Mouse (Mus musculus) c-Kit-negative CD71-positive TER-119-positive erythroid progenitor cells, embryonic 14.5 days (primary cell): ENCODE data around the gene Cdv3.
A peak's percentile ranks its signal among the peaks of the same experiment; 100 is the strongest.
"Not testable (repeated sequence)": the region's sequence is repeated elsewhere in the genome, so short reads cannot be mapped to it uniquely, and the experiment has no call there.

Source experiments
- DNase-seq: peaks from one replicate; pipeline ENCODE4 v3.0.0-alpha.2; 2013; ENCODE audit warnings: low read depth, low spot score

Cdv3 gene

DNA sequence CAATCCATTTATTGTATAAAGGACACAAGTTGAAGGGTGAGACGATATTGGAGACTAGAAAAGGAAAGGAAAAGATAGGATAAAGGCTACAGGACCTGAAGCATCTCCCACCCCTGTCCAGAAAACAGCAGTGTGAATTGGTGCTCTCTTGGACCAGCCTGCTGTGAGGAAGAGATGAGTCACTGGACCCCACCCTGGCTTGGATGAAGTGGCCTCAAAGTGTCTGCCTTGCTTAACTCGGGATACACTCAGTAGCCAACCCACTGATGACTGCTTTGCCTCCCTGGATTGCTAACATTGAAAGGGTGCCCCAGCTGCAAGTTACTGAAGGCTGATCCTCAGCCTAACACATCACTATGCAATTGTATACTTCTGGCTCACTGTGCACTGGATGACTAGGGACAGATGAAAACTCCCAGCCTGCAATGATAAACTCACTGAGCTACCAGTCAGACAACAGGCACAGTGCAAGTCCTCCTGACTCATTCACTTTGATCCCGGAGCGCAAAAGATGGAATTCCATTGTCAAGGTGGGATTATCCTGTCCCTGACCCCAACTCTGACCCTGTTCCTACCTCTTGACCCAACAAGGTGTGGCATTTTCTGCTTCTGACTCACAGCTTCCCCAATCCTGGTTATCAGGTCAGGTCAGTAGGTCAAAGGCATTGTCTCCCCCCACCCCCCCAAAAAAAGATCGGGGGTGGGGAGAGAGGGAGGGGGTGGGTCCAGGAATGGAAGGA lies 6.8 kb upstream of the Cdv3 start:
- DNase-seq: no peak

DNA sequence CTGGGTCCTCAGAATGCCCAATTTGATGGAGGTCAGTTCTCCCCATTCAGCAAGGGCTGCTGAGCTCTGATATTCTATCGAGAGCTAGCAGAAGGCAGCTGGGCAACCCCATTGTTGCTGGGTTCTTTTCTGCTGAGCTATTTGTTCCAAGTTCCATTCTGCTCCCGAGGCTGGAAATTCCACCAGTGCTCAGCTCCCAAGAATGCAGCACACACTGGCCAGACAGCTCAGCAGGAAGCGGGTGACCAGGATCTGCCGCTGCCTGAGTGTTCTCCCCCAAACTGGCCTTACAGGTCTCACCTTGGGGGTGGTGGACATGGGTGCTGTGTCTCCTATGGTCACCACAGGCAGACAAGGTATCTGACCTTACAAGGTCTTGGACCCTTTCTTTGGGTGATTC lies 4.3 kb upstream of the Cdv3 start:
- DNase-seq: no peak

DNA sequence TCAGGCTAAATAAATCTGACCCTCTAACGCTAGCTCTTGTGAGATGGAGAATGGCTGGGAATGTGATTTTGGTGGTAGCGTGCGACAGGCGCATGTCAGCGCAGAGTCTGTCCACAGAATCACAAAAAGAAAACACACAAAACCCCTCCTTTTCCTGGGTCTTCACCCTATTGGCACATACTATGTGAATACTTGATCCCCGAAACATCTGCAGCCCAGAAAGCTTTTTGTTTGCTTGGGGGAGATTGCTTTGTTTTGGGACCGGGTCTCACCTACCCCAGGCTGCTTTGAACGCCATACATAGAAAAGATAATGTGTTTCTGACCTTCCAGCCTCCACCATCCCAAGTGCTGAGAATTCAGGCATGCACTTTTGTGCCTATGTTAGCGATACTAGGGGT lies 716 bp upstream of the Cdv3 start:
- DNase-seq: no peak

DNA sequence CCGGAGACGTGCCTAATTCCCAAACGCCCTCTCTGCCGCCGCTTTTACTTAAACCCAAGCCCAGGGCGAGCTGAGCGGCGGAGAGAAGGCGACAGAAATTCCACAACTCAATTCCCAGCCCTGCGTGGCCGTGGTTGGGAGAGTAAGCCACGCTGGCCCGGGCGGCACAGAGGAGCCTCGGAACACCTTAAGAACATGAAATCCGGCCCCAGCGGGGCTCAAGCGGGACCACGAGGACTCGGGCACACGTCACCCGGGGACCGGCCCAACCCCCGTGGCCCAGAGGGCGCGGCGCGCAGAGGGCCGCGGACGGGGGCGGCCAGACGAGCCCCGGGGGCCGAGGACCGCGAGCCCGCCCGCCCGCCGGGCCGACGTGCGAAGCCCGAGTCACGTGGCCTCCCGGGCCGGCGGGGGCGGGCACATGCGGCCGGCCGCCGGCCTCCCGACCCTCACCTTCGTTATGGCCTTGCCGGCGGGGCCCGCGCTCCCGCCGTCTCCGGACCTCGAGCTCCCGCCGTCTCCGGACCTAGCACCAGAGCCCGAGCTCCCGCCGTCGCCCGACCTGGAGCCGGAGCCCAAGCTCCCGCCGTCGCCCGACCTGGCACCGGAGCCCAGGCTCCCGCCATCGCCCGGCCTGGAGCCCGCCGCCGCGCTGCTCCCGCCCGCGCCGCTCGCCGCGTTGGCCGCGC lies 895 bp downstream of the Cdv3 start:
- DNase-seq: peak; percentile 48

DNA sequence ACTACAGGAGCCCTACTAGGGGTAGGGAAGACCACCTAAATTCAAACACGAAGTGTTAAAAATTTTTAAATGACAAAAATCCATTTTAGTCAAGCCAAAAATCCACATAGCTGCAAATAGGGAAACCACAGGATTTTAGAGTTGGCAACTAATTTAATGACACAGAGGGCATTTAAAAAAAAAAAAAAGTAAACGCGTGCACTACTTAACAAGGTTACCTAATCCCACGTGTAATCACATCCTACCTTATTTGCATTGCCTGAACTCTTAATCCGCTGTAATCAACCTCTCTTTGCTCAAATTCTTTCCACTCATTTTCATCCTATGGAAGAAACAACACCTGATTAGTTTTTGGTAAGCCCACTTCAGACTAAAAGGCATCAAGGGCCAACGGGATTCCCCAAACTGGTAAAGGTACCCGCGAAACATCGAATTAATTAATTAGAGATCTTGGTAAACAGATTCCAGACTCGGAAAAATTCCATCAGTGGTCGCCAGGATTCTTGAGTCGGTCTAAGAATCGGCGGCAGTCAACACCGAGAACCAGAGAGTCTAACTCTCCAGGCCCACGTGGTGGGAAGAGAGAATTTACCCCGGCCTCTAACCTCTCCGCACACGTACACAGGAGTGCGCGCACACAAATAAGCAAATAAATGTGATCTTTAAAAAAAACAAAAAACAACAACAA lies 1.8 kb downstream of the Cdv3 start:
- no peak for DNase-seq

DNA sequence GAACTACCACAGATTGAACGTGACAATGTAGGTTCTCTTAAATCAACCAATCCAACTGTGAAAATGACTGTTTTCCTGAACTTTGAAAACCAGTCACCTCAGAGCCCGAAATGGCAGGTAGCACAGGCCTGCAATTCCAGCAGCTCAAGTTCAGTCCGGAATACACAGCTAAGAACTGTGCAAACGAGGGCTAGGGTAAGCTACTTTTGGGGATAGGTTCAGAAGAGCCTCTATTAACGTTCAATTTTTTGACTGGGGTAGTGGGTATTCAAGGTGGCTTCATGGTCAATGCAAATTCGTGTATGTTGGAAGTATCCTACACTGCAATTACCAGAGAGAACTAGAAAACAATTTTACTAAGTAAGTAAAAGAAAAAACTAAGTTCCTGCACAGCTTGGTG lies 2.6 kb downstream of the Cdv3 start:
- DNase-seq: no peak

DNA sequence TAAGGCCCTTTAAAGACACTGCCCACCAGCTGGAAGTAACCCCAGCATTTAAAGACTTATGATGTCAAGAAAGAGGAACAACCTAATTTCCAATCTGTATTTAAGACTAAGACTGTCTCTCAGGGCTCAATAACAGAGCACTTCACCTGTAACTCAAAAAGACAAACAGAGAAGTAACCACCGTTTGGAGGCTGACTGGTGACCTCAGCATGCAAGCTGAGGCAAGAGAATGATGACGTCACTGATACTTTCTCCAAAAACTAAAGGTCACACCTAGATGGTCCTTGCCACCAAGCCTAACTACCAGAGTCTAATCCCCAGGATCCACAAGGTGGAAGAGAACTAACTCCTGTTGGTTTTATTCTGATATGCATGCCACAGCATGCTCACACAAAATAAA lies 5.0 kb downstream of the Cdv3 start:
- DNase-seq: no peak

DNA sequence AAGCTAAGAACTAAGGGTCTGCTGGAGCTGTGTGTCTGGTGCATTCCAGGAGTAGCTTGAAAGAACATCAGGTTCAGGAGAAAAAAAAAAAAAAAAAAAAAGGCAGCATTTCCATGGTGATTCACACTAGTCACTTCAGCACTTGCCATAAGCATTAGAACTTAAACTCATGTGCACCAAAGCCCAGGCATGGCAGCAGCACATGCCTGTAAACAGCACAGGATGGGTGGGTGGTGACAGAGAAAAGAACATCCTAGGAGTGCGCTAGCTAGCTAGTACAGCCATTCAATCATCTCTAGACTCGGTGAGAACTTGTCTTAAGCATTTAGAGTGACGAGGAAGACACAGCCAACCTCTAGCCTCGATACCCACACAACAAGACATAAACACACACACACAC lies 7.1 kb downstream of the Cdv3 start:
- DNase-seq: no peak

DNA sequence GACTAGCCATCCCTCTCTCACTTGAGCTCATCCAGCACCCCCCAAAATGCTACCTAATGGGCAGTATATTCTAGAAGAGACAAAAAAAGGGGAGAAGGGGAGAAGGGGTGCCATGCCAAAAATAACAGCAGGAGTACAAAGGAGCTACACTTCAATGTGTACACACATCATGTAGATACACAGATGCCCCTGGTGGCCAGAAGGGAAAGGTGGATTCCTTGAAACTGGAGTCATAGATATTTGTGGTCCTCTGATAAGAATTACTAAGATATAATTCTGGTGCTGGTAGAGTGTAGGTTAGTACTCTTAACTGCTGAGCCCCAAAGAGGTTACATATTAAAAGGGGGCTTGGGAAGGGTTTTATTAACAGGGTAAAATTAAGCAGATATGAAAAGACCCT lies 7.7 kb downstream of the Cdv3 start:
- DNase-seq: no peak

DNA sequence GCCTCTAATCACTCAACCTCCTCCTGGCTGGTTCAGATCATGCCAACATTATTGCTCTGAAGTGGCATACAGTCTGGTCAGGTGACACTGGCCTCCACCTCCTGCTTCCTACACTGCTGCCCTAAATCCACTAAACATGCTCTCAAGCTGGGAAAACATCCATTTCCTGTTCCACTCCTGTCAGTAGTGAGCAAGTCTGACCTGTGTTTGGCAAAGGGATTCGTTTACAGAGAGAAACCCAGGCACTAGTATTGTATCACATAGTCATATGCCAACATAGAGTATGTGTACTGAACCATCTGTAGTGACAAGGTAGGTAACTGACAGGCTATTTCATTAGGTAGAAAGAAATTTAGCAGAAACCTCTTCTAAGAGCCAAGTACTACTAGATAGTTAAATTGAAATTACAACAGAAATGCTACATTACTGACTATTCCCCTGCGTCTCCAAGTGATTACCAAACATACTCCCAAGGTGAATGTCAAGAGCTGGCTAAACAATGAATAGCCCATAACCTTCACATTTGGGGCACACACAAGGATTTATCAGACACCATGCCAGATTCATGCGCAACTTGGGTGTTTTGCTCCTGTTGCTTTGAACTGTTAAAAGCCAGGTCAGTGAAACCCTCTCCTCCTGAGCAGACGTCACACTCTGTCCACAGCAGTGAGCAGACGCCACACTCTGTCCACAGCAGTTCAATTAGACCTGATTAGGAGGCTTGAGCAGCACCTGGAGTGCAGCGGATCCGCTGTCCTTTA lies 12.0 kb downstream of the Cdv3 start:
- DNase-seq: not testable (repeated sequence)

DNA sequence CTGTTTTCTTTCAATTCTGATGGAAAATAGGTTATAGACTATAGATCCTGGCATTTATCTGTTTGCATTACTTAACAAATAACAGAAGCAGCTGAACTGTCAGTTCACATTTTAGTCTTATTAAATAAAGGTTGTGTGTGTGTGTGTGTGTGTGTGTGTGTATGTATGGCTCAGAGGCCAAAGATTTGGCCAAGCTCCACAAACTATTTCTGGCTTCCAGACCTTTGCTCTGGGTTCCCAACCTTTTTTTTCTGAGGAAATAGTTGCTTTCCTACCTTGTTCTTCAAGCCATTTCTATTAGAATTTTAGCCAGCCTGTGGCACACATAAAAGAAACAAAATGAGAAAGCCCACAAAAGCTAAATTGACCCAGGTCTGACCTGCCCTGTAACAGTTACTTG lies 16.8 kb downstream of the Cdv3 start:
- DNase-seq: no peak

DNA sequence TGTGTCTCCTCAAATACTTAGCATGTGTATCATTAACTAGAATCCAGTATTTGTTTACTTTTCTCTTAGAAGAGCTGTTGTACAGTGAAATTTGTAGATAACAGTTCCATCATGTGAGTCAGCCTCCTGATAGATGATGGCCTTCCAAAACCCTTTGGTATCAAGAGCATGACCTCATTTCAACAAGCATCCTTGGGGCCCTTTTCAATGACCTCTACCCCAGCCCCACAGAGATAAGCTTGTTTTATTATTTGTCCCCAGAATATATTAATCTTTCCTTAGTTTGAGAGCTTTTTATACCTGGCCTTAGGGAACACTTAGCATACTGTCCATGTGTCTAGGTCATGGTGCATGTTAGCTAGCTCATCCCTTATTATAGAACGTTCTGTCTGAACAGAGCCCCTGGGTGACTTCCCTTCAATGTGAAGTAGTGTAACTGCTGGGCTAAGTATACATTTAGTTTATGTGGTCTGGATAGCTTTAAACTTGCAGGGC lies 17.6 kb downstream of the Cdv3 start:
- DNase-seq: no peak

DNA sequence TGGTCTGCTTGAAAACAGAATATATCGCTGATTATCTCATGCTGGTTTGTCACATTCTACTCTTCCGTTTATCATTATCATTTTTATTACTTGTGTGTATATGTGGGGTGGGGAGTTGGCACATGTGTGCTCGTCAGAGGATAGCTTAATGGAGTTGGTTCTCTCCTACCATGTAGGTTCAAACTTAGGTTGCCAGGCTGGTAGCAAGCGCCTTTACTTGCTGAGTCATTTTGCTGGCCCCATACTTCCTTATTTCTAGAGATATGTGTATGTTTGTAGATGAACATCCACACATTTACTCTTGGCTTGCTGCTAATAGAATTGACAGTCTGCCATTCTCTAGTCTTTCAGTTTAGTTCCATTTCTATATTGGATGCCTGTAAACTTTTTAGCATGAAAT lies 18.6 kb downstream of the Cdv3 start:
- no peak for DNase-seq

DNA sequence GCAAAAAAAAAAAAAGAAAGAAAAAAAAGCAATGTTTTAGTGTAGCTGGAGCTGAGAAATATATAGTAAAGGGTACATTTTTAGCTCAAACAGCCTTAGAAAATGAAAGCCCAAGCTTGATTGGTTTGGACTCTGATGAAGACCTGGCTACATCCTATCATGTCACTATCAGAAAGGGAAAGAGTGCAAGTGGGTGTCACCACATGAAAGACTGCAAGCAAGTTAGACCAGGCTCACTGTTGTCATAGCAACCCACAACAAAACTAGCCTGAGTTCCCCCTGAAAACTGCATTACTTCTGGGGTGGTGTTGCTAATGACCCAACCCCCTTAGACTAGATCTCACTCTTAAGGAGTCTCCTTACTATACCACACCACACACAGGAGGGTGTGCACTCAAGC lies 28.7 kb downstream of the Cdv3 start:
- DNase-seq: no peak

DNA sequence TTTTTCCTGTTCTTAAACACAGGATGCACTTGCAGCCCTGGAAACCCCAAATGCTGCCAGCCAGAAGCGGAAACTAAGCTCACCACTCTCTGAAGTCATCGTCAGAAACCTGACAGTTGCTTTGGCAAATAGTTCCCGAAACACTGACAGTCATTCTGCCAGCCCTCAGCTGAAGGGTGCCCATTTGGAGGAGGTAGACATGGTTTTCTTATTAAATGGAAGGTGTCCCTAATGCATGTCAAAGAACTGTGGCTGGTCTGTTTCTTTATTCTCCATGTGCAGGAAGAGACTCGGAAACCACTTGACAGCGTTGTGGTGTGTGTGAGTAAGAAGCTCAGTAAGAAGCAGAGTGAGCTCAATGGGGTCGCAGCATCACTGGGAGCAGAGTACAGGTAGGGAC lies 33.0 kb downstream of the Cdv3 start:
- DNase-seq: no peak

DNA sequence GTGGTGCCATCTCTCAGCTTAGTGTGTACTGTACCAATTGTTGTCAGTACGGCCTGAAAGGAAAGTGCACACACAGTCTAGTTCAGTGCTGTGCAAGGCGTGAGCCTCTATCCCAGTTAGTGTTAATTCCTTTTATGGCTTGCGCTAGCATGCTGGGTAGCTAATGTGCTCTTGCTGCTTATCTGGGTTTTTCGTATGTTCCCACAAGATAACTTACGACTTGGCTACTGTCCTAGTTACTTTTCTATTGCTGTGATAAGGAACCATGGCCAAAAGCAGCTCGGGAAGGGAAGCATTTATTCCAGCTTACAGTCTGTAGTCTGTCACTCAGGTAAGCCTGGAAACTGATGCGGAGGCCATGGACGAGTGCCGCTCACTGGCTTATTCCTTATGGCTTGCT lies 39.2 kb downstream of the Cdv3 start:
- DNase-seq: peak; percentile 52

DNA sequence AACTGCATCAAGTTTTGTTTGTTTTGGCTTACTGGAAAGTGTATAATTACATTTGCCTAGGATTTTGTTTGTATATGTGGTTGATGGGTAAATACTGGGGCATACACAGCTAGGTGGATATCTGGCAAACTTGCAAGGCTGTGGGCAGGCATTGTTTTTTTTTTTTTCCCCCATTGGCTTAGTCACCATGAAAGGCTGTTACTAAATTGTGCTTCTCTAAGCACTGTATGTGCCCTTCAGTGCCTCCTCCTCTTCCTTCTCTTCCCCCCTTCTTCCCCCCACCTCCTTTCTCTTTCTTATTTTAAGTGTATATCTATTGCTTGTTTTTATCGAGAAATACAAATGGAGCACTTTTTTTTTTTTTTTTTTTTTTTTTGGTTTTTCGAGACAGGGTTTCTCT lies 41.0 kb downstream of the Cdv3 start:
- no peak for DNase-seq

DNA sequence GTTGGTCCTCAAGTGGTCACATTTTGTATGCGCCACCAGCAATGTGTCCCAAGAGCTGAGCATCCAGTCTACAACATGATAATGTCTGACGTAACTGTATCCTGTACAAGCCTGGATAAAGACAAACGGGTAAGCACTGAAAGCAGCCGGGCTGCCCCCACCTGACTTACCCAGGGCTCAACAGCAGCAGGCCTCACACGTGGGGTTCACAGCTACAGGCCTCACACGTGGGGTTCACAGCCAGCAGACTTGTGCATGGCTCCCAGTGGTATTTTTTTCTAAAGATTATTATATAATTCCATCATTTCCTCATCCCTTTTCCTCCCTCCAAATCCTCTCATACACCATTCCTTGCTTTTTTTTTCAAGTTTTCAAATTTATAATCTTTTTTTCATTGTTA lies 55.8 kb downstream of the Cdv3 start:
- no peak for DNase-seq

DNA sequence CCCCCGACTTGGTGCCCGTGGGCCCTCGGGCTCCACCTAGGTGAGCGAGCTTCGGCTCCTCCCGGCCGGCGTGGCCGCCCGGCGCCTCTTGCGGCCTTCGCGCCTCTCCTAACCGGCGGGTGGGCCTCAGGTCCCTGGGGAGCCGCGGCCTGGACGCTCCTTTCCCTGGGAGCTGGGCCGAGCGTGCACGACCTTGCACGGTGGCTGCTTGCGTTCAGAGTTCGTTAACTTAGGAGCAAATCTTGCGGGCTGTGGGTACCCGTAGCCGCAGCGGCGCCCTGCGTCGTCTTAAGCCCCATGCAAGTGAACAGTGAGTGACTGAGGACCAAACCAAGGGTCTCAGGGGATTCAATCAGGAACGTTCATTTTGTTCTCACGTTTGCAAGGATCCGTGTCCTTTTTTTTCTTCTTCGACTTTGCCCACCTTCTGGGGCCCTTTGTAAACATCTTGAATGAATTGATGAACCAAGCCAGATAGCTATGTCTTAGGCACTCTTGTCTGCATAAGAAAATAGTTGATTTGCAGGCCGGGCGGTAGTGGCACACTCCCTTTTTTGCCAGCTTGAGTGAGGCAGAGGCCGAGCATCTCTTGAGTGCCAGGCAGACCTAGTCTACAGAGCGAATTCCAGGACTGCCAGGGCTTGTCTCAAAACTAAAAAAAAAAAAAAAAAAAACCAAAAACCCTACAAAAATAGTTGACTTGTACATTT lies 60.2 kb downstream of the Cdv3 start:
- no peak for DNase-seq

DNA sequence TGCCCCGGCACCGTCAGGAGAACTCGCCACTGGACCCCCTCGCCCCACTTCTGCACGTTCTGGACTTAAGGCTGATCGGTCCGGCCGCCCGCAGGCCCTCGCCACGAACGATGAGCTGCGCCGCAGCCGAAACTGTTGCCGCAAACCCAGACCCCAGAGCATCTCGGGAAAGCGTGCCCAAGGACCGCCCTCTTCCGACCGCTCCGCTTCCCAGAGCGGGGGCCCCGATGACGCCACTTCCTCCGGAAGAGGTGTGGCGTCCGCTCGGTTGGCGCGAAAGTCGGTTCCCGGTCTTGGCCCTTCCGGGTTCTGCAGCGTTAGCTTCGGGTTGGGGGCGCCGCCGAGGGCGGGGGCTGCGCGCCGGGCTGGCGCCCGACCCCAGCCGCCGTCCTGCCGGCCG lies 60.7 kb downstream of the Cdv3 start, which contains the start of the genes 1300017J02Rik and Topbp1:
TSS of gene 1300017J02Rik (minus strand) at position 156 of the 400 bp plus-strand sequence.
TSS of gene Topbp1 (plus strand) at position 289 of the 400 bp plus-strand sequence.
- peak; percentile 85 for DNase-seq
